ENCODE assay signal across 20 mouse cellular contexts in the genomic region with DNA sequence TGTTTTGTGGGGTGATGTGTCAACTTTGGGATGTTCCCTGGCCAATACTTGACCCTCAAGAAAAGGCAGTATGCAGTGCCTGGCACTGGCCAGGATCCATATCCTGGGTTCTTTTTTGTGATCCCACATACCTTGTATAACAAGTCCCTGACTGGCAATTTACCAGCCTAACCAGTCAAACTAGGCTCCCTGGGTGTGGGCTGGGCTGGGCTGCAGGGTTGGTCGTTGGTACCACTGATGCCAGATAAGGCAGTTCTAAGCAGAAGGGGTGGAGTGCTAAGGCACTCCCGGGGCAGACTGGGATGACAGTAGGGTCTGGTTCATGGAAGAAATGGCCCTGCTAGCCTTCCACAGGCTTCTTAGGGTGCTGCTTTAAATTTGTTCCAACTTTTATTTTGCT. TPM values are rescaled to one million over a fixed set of nuclear protein-coding genes. Genes with fewer than 3 reads are reported as not detected.
A peak's percentile ranks its signal among the peaks of the same experiment; 100 is the strongest.
DNase-seq lines count a peak whose midpoint lies in the region; ATAC-seq lines count a peak whose summit lies in the region.
"Had no signal": no experiment of that assay in that cellular context is flagged by ENCODE, and none has a peak within 500 bp of the region (broad histone marks: within the 10 kb centered on the region; RNA-seq: fewer than 3 reads in every experiment).

No protein-coding gene starts in this region.

- no peak overlapping the region for H3K27ac ChIP-seq in liver, embryonic 15.5 days (replicated peaks)
- peak overlapping the region; percentile 41; the same call in 1 of the 2 replicates for H3K27ac ChIP-seq in stomach, embryonic 16.5 days (ENCODE audit: low read length)
- H3K27ac ChIP-seq: midbrain, embryonic 15.5 days had no signal

- 5% methylated on average over 2 of the region's 2 CpGs for WGBS in liver, embryonic 15.5 days (ENCODE audit: insufficient replicate concordance)
- WGBS in stomach, embryonic 16.5 days = 35% methylated on average over 2 of the region's 2 CpGs

- peak overlapping the region; percentile 52 for H3K4me2 ChIP-seq in liver, embryonic 15.5 days
- no peak overlapping the region for H3K4me2 ChIP-seq in stomach, embryonic 16.5 days (ENCODE audit: low read depth, low read length)
- H3K4me2 ChIP-seq: midbrain, embryonic 15.5 days had no signal

- ATAC-seq in common myeloid progenitor, adult 5-6 weeks (replicated peaks; ENCODE audit: low read depth, poor library complexity, severe bottlenecking) = peak; percentile 65
- peak; percentile 94 for ATAC-seq in liver, embryonic 15.5 days (ENCODE audit: insufficient read depth)
- peak; percentile 82; the same call in 1 of the 2 replicates for ATAC-seq in stomach, embryonic 16.5 days (ENCODE audit: insufficient read depth, low FRiP score)
- ATAC-seq: forebrain, postnatal 0 days; hindbrain, embryonic 16.5 days; midbrain, embryonic 15.5 days had no signal

- H3K4me3 ChIP-seq in liver, embryonic 15.5 days (replicated peaks) = no peak overlapping the region; the same call in 1 of the 2 replicates
- H3K4me3 ChIP-seq in stomach, embryonic 16.5 days (replicated peaks; ENCODE audit: low read length) = no peak overlapping the region
- H3K4me3 ChIP-seq: midbrain, embryonic 15.5 days had no signal

- H3K9ac ChIP-seq in liver, embryonic 15.5 days = no peak overlapping the region
- H3K9ac ChIP-seq in stomach, embryonic 16.5 days (ENCODE audit: low read length) = no peak overlapping the region
- H3K9ac ChIP-seq: forebrain, postnatal 0 days; midbrain, embryonic 15.5 days had no signal

- peaks cover 46% of the 10 kb centered on the region for H3K4me1 ChIP-seq in liver, embryonic 15.5 days (replicated peaks)
- H3K4me1 ChIP-seq in stomach, embryonic 16.5 days (ENCODE audit: control insufficient read depth, insufficient read depth, low read length) = 0 out of 2 replicates have a peak, but pooled peaks cover 4% of the 10 kb centered on the region

- H3K9me3 ChIP-seq in liver, embryonic 15.5 days (replicated peaks) = no peaks in the 10 kb centered on the region
- no peaks in the 10 kb centered on the region for H3K9me3 ChIP-seq in stomach, embryonic 16.5 days (replicated peaks; ENCODE audit: control insufficient read depth, low read length)
- H3K9me3 ChIP-seq: midbrain, embryonic 15.5 days had no signal

- no peaks in the 10 kb centered on the region for H3K36me3 ChIP-seq in liver, embryonic 15.5 days (replicated peaks)
- no peaks in the 10 kb centered on the region for H3K36me3 ChIP-seq in stomach, embryonic 16.5 days (ENCODE audit: control insufficient read depth, insufficient read depth, low read length)
- H3K36me3 ChIP-seq: midbrain, embryonic 15.5 days had no signal

- DNase-seq in lung, postnatal 36 days = peak; percentile 39
- no peak for DNase-seq in lung, postnatal 10 days
- DNase-seq in cerebellum, postnatal 10 days = no peak
- DNase-seq in kidney, adult 9 months = no peak
- DNase-seq: cerebellum, adult 2 months; forebrain, postnatal 0 days; gastrocnemius, postnatal 10 days; kidney, adult 18-20 months; kidney, postnatal 36 days had no signal

- H3K27me3 ChIP-seq in liver, embryonic 15.5 days = peaks cover 24% of the 10 kb centered on the region
- no peaks in the 10 kb centered on the region for H3K27me3 ChIP-seq in stomach, embryonic 16.5 days (ENCODE audit: control insufficient read depth, insufficient read depth, low read length)

RNA-seq across cellular contexts. Expression of a gene that starts 2.5 kb away (rescaled TPM):
- total RNA-seq in common myeloid progenitor, adult 5-6 weeks (2017) = 0.73 and 4.2 TPM in 2 replicates
- 0.52 and 0.83 TPM in 2 replicates for polyA plus RNA-seq in liver, embryonic 15.5 days (2015; fragmentation: Nextera tagmentation; extraction: Ambion mirVana)
- 26.2 and 42.6 TPM in 2 replicates for polyA plus RNA-seq in stomach, embryonic 16.5 days (2015; fragmentation: Nextera tagmentation; extraction: Ambion mirVana)
- total RNA-seq: adrenal gland, adult 18-20 months; layer of hippocampus, postnatal 10 days; left cerebral cortex, postnatal 25 days had no signal

RNA-seq across cellular contexts. Expression of a gene that starts 31.0 kb away (rescaled TPM):
- total RNA-seq in common myeloid progenitor, adult 5-6 weeks (2017) = 4.5 and 7.1 TPM in 2 replicates
- polyA plus RNA-seq in liver, embryonic 15.5 days (2015; fragmentation: Nextera tagmentation; extraction: Ambion mirVana) = 7.2 and 9.2 TPM in 2 replicates
- 0.39 and 0.84 TPM in 2 replicates for polyA plus RNA-seq in stomach, embryonic 16.5 days (2015; fragmentation: Nextera tagmentation; extraction: Ambion mirVana)
- total RNA-seq: forebrain, postnatal 0 days; gastrocnemius, postnatal 10 days; heart, adult 8-10 months; layer of hippocampus, postnatal 10 days; left cerebral cortex, postnatal 25 days had no signal
- polyA plus RNA-seq: C2C12; cerebellum, adult 2 months; forebrain, postnatal 0 days; heart, postnatal 0 days; hindbrain, embryonic 16.5 days; midbrain, embryonic 15.5 days had no signal

RNA-seq across cellular contexts. Expression of a gene that starts 50.9 kb away (rescaled TPM):
- total RNA-seq in common myeloid progenitor, adult 5-6 weeks (2017) = 0.50 and 2.0 TPM in 2 replicates
- polyA plus RNA-seq in liver, embryonic 15.5 days (2015; fragmentation: Nextera tagmentation; extraction: Ambion mirVana) = 0.64 and 0.85 TPM in 2 replicates
- 7.2 and 7.5 TPM in 2 replicates for polyA plus RNA-seq in stomach, embryonic 16.5 days (2015; fragmentation: Nextera tagmentation; extraction: Ambion mirVana)

RNA-seq across cellular contexts. Expression of a gene that starts 51.6 kb away (rescaled TPM):
- 29.6 and 34.9 TPM in 2 replicates for total RNA-seq in common myeloid progenitor, adult 5-6 weeks (2017)
- 2.4 and 4.0 TPM in 2 replicates for polyA plus RNA-seq in liver, embryonic 15.5 days (2015; fragmentation: Nextera tagmentation; extraction: Ambion mirVana)
- 1.8 and 2.1 TPM in 2 replicates for polyA plus RNA-seq in stomach, embryonic 16.5 days (2015; fragmentation: Nextera tagmentation; extraction: Ambion mirVana)
- polyA plus RNA-seq: C2C12 had no signal

Comparison
In these comparisons a context has a peak if more than half of its experiments do, and no peak if none do; other contexts are left out.
1. RNA of a gene that starts 2.5 kb away (polyA plus RNA-seq): 26.2 to 42.6 TPM in stomach, embryonic 16.5 days; 0.52 to 0.83 TPM in liver, embryonic 15.5 days; every median in the first group is over 10 times any median in the second.
2. Peak in every context shown above with its lines, with median percentiles within 50 percentile points of each other: ATAC-seq.